Mouse (Mus musculus) gonadal fat pad, adult 2 months (tissue): ENCODE data around the gene Erg. TPM values are rescaled to one million over a fixed set of nuclear protein-coding genes. Genes with fewer than 3 reads are reported as not detected.

Experiments used
- DNase-seq: peaks from one replicate; pipeline ENCODE4 v3.0.0-alpha.2; 2012; ENCODE audit warnings: low read depth
- polyA plus RNA-seq: library from polyadenylated mRNA; depleted of rRNA; stranded (reverse); fragments of >200 nt; gene quantifications from 2 replicates; pipeline ENCODE4 v1.2.3, GENCODE M21; 2012

The Erg gene
- polyA plus RNA-seq, 1 experiment: 16.8 TPM

DNA sequence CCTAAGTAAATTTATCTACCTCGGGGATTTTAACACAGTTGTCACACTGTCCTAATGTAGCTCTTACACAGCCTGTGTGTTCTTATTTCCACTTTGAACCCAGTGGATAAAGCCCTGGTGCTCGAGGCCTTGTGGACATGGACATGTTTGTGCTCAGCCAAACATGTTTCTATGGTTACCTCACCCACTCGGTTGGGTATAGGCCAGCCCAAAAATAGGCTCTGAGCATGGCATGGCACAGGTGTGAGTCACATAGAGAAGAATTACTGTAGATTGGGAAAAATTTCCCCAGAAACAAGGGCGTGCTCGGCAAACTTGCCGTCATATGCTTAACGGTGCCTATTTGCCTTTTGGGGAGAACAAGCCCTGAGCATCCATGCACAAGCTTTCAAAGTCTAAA lies 146.1 kb downstream of the Erg start:
- no peak for DNase-seq

DNA sequence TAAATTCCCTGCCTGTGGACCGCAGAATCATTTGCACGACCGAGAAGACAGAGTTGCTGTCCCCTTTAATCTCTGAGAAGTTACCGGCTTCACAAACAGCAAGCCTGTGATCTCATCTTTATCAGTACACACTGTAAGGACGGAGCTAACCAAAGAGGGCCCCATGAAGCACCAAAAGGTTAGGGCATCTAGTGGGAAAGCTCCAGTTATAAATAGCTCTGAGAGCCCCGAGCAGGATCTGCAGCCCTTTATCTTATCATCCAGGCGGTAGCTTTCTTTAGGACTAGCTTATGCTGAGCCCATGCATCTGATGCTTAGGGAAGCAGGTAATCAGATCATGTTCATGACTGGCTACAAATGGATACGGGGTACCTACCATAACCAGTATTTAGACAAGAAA lies 146.6 kb downstream of the Erg start:
- DNase-seq: no peak

DNA sequence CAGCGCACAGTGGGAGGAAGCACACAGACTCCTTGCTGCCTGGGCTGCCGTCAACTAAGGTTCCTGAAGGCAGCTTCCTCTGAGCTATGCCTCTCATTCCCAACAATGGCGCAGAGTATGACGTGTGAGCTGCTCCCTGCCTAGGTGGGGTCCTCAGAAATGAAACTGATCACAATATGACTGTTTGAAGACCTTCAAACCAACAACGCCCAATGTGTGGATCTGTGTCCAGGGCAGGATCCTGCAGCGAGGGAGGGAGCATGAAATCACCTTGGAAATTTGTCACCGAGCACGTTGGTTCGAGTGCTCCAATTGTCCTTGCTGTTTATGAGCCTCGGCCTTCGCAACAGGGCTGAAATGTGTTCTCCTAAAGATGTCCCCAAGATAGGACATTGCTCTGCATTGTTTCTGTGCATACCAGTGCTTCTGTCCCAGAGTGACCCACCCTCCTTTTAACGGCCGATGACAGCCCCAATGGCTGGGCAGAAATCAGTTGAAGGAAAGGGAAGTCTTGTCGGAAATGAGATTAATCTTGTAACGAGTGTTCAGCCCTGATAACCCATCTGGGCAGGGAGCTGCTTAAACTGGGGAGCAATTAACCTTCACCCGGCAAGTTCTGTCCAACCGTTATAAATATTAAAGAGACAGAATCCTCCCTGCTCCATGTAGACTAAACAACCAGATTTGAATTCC lies 147.4 kb downstream of the Erg start:
- no peak for DNase-seq

DNA sequence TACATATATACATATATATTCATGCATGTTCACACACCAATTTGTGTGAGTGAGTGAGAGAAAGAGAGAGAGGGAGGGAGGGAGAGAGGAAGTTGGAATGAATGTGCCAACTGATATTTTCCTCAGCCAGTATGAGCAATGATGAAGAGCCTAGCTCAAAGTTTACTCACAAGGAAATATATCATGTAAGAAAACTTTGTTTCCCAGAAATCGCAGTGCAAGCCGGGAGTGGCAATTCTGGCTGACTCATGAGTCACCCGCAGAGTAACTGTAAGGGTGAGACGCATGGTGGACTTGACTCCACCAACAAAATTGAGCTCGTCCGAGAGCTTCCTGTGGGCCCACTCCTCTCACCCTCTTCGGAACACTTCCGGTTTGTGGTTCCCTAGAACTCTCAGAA lies 149.8 kb downstream of the Erg start:
- no peak for DNase-seq

DNA sequence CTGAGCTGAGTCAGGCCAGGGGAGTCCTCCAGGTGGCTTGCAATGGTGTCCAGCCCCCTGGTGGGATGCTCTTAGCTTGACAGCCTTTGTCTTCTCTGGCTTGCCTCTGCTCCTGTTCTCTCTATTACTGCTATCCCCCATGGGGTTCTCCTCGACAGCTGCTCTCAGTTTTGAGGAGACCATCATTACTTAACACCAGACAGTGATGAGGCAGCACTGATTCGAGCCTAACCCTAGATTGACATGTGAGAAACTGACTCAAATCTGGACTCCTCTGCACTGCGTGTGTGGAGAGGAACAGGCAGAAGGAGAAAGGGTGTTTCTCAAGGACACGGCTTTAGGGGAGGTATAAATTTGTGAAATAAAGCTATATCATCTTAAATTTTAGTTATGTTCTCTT lies 150.3 kb downstream of the Erg start:
- no peak for DNase-seq

DNA sequence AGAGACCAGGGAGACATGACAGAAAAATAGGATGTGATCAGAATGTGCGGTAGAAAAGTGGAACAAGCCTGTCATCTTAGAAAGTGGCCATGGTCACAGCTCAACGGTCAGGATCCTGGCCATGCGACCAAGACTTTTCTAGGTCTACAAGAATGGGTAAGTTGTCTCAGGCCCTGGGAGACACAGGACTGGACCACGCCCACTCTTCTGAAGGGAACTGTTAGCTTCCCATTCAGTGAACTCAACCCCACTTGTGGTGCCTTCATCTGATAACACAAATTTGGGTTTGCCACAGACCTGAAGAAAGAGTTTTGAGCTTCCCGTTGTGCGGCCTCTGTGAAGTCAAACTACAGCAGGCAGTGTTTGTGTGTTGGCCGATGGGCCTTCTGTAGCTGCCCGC lies 152.0 kb downstream of the Erg start:
- no peak for DNase-seq

DNA sequence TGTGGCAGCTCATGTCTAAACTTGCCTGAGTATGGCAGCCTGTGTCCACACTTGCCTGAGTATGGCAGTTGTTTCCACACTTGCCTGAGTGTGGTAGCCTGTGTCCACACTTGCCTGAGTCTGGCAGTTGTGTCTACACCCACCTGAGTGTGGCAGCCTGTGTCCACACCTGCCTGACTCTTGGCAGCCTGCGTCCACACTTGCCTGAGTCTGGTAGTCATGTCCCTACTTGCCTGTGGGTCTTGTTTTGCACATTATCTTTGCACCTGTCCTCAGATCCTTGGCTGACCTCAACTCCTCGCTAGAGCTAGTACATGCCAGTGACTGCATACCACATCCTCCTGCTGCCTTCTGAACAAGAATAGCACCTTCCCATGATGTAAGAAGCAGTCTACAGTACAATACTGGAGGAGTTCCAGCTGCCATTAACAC lies 153.8 kb downstream of the Erg start:
- DNase-seq: no peak

DNA sequence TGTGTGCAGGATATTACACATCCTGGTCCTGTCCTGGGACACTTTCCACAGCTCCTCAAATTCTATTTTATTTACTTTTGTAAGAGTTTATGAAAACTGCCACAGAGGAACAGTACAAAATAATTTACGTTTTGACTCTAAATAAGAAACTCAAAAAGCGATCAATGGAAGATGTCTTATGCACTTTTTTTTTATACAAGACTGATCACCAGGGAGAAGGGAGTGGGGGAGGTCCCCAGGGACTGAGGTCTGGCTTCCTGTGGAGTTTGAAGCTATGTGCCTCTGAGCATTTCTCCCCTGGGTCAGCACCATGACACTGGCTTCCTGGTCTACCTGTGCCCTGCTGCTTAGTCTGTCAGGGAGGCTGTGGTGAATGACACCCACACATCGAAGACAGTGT lies 156.5 kb downstream of the Erg start:
- DNase-seq: no peak

DNA sequence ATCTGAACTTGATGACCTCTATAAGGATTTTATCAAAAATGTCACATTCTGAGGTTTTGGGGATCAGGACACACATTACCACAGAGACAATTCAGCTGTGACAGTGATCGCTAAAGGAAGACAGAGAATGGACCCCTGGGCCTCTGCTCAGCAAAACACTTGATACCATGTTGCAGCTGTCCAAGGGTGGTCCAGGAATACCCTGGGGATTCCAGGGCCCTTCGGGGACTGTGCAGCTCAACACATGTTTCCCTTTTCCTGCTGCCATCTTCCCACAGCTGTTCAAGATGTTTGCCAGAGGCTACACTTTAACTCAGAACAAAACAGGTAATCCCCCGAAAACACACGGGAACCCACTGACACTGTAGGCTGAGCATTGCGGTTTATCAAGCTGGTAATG lies 158.2 kb downstream of the Erg start:
- no peak for DNase-seq

DNA sequence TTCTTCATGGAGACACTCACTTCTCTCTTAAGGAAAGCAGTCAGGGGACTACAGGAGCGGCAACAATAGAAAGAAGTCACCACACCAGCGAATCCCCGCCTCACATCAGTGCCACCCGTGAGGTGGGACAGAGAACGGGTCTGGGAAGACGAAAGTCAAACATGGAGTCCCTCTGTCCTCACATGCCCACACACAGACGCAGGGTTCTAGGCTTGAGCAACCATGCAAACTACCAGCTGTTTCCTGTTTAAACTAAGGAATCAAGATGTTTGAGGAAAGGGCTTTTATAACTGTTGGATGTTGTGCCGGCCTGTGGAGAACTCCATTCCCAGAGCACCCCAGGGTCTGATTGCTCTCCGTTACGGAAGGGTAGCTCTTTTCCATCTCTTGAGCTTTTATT lies 158.9 kb downstream of the Erg start:
- DNase-seq: no peak

DNA sequence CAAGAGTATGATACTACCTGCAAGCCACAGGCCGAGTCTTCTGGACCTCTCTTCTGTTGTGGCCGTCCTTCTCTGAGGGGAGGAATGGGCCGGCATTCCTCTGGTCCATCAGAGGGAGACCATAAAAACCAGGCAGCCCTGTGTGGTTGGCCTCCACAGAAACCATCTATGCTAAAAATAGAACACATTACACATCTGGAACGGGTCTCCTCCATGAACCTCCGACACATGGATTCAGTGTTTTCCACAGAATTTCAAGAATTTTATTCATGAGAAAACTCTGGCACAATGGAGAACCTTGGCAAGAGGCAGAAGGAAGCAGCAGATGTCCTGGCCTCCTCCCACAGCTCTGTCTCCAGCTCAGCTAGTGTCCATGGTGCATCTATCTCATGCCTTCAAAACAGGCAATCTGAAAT lies 163.7 kb downstream of the Erg start:
- DNase-seq: no peak

DNA sequence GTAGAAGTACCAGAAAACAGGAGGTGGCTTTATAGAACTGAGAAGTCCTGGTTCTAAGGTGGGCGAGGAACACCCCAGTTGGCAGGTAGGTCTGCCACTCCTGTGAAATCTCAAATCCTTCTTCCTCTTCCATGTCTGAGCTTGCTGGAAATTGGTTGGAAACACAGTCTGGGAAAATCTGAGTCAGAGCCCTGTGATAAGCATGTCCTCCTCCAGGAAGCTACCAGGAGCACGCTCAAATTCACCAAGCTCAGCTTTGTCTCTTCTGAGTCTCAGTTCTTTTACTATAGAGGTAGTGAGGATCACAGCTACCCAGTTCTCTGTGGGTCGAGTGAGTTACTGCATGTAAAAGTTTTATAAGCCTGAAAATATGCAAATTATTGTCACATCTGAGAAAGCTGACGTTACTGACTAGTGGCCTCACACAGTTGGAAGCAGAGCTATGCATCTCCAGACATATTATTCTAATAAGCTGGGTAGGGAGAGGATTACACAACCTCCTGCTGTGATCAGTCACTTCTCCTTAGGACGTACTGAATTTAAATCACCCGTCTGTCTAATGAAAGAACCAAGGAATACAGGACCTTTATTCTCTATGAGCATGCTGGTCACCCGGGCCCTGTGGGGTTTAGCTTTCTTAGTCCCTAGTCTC lies 165.0 kb downstream of the Erg start:
- no peak for DNase-seq

DNA sequence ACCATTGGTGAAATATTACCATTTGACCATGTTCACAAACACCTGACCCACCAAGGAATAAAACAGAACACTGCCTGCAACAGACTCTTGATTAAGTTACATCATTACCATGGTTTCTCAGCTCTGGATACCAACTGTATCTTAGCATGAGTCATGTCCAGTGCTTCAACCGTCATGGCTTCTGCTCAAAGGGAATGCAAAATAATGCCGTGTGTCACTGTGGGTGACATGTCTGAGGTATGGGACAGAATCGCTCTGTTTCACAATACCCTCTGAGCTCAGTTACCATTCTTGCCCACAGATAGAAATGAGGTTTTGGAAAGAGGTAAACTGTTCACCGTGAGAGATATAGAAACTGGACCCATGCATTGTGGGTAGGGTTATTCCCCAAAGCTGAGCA lies 170.5 kb downstream of the Erg start:
- no peak for DNase-seq

DNA sequence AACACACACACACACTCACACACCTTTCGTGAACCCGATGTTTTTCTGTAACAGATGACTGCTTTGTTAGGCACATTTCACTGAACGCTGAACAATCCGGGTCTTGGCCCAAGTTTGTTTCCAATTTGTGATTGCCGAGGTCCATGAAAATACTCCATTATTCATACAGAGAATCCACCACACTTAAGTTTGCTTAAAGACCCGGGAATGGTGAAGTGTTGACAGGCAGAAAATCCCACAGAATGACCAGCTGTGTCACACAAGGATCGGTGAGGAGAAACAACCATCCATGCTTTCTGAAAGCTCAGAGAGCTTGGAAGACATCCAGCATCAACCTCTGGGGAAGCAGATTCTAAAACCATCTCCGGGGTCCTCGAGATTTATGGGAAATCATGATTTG lies 171.0 kb downstream of the Erg start:
- no peak for DNase-seq

DNA sequence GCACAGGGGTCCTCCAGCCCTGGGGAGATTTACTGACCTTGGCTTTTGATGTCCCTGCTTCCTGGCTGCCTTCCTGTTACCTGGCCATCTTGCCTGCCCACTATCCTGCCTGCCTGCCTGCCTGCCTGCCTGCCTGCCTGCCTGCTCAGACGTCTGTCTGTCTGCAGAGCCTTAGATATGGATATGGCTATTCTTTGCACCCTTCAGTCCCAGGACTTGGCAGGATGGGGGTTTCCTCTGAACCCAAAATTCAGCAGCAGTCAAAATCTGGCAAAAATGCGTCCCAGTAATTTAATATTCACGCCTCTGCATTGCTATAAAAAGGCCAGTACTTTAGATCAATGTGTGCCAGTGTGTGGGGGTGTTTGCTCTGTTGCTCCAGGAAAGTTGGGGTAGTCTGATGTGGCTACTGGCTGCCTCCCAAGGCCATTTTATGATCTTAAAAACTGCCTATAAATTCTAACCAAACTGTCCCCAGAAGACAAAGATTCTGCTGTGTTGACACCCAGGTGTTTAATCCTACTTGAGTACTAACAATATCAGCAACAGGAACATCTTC lies 172.9 kb downstream of the Erg start:
- no peak for DNase-seq

DNA sequence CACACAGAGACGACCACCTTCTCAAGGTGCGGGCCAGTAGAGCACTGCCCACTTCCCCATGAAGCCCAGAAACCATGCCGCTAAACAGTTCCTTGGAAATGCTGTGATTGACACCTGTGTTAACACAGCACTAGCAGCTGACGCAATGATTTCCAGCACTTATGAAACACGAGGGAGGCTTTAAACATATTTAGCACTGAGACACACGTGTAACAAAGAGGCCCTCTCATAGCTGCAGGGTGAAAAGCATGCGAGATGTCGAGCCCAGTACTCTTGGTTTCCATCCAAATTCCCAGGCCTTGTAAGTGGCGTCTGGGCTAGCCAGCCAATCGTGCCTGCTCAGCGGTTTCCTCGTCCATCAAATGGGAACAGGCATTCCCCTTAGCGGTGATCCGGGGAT lies 178.3 kb downstream of the Erg start:
- DNase-seq: no peak

DNA sequence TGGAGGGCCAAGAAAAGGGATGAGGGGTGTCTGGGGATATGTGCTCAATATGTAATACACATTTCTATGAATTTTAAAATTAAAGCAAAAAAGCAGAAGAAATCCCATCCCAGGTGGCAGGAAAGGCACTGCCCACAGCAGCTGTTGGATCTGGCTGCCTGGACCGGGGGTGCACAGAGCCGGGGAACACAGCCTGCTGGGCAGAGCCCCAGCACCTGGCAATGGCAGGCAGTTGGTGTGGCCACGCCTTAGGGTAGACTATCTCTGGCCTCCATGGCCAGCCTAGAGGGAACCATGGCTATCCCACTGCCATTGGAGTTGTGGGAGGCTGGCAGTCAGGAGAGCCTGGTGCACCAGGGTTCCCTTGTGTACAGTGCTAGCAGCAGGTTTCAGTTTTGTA lies 180.9 kb downstream of the Erg start:
- DNase-seq: no peak

DNA sequence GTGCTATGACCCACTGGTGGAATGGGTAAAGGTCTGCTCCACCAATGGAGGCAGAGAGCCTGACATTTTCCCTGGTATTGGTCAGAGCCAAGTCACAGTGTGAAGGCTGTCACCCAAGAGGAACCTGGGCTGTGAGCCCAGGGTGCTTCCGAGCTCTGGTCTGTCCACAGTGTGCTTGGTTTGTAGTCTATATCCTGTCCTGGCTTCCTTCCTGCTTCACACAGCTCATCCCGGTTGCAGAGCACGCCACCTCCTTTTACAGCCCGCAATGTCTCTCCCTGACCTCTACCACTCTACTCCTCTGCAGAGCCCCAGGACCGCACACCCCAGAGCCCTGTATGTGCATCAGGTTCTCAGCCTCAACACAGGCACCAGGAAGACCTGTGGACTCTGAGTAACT lies 182.9 kb downstream of the Erg start:
- no peak for DNase-seq

DNA sequence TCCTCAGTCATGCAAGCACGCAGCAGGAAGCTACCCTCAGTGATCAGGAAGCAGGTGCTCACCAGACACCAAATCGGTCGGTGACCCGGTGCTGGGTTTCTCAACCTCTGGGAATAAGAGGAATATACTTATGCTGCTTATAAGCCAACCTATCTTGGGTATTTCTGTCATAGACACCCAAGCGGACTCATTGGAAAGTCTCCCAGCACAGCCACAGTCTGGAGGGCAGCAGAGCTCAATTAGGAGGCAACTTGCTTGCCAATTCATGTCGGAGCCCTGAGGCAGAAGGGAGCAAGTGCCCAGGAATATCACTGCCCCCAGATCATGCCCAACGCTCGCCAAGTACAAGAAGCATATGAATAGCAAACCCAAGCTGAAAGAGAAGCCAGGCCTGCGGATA lies 184.5 kb downstream of the Erg start:
- DNase-seq: no peak

DNA sequence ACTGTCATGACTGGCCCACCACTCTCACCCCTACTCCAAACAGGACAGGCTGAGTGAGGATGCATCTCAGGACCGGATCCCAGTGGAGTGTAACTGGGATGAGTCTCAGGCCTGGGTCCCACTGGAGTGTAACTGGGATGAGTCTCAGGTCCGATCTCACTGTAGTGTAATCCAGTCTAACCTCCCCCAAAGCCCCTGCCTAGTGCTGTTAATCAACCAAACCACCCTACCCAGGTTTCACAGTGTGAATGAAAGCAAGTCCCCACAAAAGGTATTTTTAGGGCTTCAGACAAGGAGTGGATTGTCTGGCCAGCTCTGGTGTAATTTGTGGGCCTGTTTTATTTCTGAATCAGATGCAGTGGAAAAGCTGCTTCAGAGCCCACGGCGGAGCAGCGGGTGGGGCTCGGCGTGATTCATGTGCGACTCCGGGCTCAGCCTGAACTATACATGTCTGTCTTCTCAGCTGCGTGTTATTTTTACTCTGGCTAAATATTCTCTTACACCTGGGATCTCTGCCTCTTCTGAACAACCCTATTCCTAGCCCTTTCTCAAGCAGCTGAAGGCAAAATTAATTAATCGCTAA lies 187.5 kb downstream of the Erg start:
- no peak for DNase-seq

DNA sequence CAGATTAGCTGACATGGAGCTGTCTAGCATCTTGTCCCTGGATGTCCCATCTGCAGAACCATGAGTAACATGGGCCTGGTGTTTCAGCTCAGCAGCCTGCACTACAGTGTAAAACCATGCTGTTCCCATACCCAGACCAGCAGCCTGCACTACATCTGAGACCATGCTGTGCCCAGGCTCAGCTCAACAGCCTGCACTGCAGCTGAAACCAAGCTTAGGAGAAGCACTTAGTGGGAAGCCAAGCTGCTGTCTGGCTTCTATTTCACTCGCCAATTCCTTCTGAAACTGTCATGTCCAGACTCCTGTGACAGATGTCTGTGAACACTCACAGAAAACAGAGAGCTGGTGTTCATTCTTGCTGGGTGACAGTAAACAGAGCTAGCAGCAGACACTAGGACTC lies 195.6 kb downstream of the Erg start:
- DNase-seq: no peak

DNA sequence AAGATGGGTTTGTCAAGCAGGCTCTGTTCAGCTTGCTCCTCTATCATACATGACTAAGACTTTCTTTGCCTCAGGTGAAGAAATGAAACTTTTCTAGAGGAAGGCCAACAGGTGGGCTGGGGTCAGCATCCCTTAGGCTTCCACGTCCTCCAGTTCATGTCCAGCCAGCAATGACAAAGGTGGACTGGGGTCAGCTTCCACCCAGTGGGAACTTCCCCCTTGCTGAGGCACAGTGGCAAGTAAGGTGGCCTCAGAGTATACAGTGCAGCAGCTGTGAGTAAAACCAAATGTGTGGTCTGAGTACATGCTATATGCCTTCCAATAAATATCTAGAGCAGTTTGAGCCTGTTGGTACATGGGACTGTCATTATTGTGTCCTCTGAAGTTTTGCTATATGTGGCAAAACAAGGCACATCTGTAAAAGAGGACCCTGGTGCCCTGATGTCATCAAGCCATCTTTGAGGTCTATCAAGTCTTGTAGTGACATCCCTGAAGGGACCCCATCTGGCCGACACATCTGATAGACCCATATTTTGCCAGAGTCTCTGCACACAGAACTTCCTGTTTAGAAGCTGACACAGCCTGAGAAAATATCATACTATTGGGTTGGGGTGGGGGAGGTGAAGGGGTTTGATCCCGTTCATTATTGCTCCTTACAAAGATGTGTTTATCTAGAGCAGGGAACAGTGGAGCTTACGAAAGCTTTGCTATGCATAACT lies 197.4 kb downstream of the Erg start:
- DNase-seq: no peak

DNA sequence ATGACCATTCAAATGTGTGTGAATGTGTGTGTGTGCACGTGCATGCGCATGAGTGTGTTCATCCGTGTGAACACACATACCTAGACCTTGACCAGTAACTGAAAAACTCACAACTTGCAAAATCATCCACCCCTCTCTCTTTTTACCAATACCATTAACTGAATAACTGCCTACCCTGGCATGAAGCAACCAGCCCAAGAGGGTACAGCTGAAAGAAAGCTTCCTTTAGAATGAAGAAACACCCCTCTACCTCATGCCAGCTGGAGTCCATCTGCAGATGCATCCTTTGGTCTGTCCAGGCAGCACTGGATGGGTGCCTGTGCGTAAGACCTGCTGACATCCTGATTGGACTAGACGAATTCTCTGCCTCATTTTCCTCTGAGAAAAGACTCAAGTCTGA lies 198.1 kb downstream of the Erg start:
- no peak for DNase-seq
